Mouse (Mus musculus) embryonic stem cell, embryonic (primary cell): ENCODE measurements at regions not wholly inside any gene's neighbourhood (a gene's known extent, or its start where the extent isn't known, plus 50 kb on each side); places are given as distances from the start of the nearest gene placed in this dataset.

ENCODE experiments used
- CTCF ChIA-PET, 4 experiments: fragments of 300-600 bp in 2 of 4; fragments of 350-600 bp in 2 of 4; sonication (Branson Sonifier 250); formaldehyde crosslinking; loops; one replicate each; lab custom pipeline; 2022; ENCODE audit warnings: inconsistent platforms in 2 of 4; lab: Charles Lee
- POLR2A ChIA-PET, 4 experiments: fragments of 300-600 bp in 2 of 4; fragments of 350-600 bp in 2 of 4; sonication (Branson Sonifier 250); formaldehyde crosslinking; loops; one replicate each; lab custom pipeline; 2022; ENCODE audit warnings: antibody characterized with exemption in 4 of 4, inconsistent platforms in 1 of 4; lab: Charles Lee

DNA sequence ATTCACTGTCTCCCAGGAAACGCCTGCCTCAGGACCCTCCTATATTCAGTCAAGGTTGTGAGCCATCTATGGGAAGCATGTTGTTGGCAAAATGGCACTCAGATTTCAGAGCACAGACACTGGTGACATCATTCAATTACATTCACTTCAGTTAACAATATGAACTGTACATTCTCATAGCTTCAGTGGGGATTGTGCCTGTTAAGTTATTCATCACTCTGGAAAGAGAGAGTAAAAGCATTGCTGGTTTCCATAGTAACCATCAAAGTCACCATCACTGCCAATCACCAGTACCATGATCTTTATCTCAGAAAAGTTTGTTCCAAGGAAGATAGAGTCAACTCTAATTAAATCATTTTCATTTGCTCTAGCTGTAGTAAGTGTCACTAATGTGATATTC lies 350.2 kb upstream of the Rack1 start:
- CTCF ChIA-PET, result no interaction called here
- POLR2A ChIA-PET, result no interaction called here

DNA sequence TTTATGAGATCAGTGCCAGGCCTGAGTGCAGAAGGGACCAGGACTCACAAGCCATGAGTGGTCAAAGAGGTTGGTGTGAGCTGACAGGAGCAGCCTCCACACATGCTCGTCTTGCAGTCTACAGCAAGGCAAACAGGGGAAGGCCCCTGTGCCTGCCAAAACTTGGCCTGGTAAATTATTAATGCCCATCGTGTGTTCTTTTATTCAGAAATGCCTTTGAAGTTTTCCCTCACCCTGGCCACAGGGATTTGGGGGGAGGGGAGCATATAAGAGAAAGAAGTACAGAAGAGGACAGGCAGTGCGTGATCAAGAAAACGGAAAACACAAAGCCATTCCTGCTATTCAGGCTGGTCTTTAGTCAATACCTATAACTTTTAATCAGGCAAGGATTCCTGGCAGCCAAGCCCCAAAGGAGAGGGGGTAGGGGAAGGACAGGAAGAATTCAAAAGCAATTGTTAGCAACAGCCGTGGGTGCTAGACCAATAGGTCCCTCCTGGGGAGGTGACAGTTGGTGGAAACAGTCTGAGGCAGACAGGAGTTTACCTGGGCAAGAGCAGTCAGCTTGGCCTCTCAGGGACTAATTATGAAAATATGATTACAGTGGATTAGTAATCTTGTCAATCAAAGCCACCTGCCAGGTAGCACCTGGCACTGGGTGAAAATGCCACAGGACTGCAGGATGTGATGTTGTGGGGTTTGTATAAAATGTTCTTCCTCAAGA lies 357.4 kb upstream of the Rack1 start:
- ChIA-PET POLR2A (interaction anchor here in 1 of 4 experiments (0.5 kb wide), 1 partner anchor 59 kb away, joined by 3 read pairs; no protein-coding TSS in a partner anchor), CTCF (no interaction called here)

DNA sequence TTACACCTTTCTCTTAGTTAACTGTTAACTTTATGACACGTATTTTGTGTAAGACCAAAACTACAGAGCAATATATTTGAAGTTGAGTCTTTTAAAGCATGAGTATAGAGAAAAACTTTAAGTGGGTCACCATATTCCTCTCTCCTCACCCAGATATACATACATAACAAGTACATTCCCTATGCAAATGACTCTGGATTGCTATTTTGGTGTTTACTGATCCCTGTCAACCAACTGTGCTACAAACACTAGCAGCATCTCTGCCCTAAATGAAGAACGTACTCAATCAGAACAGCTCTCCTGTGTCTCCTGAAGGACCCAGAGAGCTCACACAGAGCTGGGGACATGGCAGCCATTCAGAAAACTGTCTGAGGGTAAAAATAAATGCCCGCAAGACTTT lies 363.4 kb upstream of the Rack1 start:
- ChIA-PET POLR2A (no interaction called here), CTCF (interaction anchor here in 1 of 4 experiments (0.7 kb wide), 1 partner anchor 228 kb away, joined by 5 read pairs; no protein-coding TSS in a partner anchor)

DNA sequence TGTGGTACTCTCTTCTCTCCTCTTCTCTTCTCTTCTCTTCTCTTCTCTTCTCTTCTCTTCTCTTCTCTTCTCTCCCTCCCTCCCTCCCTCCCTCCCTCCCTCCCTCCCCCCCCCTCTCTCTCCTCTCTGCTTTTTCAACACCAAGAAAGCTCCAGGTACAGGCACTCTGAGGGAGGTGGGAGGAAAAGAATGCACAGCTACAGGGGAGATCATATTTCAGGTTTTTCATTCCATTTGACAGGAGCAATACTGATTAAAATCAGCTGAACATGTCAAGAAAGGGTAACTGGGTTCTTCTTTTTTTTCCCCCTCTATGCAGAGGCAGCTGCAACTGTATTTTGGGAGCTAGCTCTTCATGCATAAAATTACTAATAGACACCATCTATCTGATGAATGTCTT lies 368.8 kb upstream of the Rack1 start:
- POLR2A ChIA-PET, result no interaction called here
- CTCF ChIA-PET, result no interaction called here

DNA sequence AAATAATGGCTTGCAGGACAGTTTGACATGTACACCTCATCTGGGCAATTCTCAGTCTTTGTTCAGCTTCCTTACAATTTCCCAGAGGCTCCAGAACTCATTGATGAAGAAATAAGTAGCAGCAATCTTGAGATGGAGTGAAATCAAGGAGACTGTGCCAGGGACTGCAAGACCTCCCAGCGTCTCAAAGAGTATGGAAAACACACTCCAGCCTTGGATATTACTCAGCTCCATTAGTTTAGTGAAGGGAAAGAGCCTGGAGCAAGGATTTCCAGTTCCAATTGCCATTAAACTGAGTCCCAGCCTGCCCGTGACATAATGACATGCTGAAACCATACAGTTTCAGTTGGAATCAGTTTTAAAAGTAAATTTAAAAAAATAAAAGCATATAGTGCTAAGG lies 372.7 kb upstream of the Rack1 start:
- ChIA-PET POLR2A (no interaction called here), CTCF (no interaction called here)

DNA sequence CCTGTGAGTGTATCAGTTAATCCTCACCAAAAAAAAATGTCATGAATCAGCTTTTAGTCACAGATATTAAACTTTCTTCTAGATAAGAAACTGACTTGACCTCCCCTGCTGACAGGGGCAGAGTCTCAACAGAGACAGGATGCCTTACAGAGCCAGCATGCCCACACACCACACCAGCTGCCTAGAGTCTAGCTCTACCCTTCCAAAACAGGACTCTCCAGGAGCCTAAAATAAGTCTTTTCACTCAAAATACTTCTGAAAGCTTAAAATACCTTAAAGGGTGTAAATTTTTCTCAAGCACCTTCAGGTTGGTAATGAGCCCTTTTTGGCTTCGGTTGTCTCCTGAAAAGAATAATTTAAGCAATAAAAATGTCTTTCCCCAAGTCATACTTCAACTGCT lies 373.7 kb upstream of the Rack1 start:
- CTCF ChIA-PET, result no interaction called here
- POLR2A ChIA-PET, result no interaction called here

- POLR2A ChIA-PET, result no interaction called here
- CTCF ChIA-PET, result no interaction called here
Measured at GRCm38 (mm10) chr11:48418066-48418756, 381.9 kb upstream of the Rack1 start.

DNA sequence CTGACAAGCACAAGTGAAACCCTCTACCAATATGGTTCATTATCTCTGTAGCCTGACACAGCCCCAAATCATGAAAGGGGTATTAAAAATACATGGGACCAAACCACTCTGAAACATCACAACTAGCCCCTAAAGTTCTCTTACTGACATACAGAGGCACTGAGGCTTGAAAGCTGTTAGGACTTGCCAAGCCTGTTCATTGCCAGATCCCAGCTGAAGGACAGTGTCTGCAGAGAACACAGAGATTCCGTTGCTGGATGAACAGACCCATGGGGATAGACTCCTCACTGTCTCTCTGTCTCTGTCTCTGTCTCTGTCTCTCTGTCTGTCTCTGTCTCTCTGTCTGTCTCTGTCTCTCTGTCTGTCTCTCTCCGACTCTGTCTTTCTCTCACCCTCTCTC lies 382.5 kb upstream of the Rack1 start:
- POLR2A ChIA-PET, result no interaction called here
- CTCF ChIA-PET, result interaction anchor here in 1 of 4 experiments (1.1 kb wide), 1 partner anchor 358 kb away, joined by 3 read pairs; no protein-coding TSS in a partner anchor

DNA sequence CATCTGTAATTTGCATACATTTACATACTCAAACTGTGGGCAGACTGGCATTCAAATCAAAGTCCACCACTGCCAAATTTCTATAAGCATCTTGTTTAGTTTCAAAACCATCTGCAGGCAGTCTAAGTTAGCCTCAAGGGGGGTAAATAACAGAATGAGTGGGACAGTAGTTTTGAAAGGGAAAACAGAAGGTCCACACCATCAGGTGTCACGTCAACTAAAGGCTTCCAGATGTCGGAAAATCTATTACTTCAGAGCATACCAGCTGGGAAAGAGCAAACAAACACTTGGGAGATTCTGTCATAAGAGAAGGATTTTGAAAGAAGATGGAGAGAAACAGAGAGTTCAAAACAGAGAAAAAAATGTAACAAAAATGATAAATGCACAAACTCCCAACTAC lies 402.1 kb upstream of the Rack1 start:
- ChIA-PET POLR2A (no interaction called here), CTCF (no interaction called here)

DNA sequence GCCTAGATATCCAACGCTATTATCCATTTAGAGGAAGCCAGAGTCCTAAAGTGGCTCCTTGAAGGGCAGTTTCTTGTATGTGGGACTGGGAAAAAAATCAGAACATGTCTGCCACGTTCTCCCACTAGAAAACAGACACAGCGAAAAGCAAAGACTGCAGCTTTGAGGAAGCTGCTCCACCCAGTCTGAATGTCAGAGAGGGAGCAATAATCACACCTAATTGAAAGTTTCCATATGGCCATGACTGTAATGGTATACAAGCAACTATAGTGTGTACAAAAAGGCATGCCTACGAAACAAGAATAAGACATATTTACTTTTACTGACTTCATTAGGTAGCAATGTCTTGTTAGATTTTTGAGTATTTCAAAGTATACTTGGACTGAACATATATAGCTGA lies 392.7 kb upstream of the Sgcd start:
- ChIA-PET POLR2A (no interaction called here), CTCF (no interaction called here)

DNA sequence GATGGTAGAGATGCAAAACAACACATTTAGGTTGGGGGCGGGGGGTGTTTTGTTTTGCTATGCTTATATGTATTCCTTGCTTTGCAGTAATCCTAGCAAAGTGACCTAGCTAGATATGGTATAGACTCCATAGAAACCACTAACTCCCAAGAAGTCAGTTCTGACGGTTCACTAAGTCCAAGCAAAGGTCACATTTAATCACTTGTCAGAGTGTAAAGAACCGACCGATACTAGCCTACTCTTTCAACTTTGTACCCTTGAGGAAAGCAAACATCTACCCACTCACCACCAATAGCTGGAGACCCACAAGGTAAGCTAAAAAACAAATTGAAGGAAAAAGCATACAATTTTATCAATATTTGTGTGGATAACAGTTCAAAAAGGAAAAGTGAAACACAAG lies 389.3 kb upstream of the Sgcd start:
- CTCF ChIA-PET, result interaction anchor here in 1 of 4 experiments (0.6 kb wide), 1 partner anchor 397 kb away, joined by 3 read pairs; no protein-coding TSS in a partner anchor
- POLR2A ChIA-PET, result interaction anchor here in 1 of 4 experiments (0.6 to 1.7 kb wide), 4 partner anchors 14 to 1527 kb away, joined by 3 to 4 read pairs (median 4); no protein-coding TSS in a partner anchor

DNA sequence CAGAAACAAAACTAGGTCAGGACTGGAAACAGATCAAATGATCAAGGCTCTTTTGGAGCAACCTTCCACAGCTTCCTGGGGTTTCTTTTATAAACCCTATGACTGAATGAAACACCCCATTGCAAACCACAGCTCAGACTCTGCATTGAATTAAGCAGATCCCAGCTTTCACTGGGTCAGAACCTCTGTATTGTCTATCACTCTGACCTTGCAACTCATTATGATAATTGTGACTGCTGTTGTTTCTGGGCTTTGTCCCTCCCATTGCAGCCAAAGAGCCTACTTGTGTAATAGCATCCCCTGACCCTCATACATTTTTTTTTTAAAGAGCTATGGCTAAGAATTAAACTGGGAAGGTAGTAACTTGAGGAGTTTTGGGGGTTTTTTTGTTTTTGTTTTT lies 388.5 kb upstream of the Sgcd start:
- POLR2A ChIA-PET, result interaction anchor here in 1 of 4 experiments (0.6 to 1.7 kb wide), 3 partner anchors 13 to 1528 kb away, joined by 3 to 4 read pairs (median 4); no protein-coding TSS in a partner anchor
- CTCF ChIA-PET, result interaction anchor here in 1 of 4 experiments (0.6 kb wide), 1 partner anchor 397 kb away, joined by 3 read pairs; no protein-coding TSS in a partner anchor

DNA sequence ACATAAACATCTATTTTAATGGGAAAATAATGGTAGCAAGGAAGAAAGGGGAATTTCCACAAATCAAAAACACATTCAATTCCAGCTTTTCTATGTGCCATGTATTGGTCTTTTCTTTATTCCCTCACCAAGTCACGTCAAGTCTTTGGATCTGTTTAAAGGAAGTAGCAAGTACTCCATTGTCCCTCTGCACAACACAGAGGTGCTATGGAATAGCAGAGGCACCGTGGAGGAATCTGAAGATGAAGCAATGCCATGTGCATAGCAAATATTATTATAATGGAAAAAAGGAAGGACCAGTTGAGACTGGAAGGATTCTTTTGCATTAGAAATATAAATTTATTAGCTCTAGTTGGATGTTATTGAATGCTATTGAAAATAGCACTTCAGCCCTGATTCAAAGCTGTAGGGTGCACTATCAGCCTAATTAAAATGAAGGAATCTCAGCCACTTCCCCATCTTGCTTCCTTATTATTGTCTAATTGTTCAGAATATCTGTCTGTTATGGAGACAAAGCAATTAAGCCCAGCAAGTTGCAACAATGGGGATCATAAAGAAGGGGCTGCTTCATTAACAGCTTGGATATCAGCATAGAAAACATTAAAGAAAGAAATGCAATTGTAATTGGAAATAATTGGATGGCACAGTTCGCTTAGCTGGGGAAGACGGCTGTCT lies 362.7 kb upstream of the Sgcd start:
- ChIA-PET POLR2A (no interaction called here), CTCF (no interaction called here)

- ChIA-PET CTCF (no interaction called here), POLR2A (no interaction called here)
Measured at GRCm38 (mm10) chr11:48314500-48314899, 325.7 kb upstream of the Sgcd start.

DNA sequence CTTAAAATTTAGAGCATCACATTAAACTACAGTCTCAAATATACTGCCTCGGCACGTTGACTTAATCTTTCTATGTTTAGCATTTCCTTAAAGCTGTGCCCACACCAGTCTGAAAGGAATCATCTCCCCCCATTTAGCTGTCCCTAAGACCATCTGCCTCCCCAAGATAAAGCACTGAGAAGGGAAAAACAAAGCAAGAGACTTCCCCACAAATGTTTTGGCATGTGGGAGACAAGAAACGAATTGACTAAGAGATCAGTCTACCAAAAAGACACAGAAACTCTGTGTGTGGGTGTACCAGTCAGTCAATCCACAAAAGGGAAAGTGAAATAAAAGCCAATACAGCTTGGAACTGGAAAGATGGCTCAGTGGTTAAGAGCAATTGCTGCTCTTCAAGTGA lies 306.6 kb upstream of the Sgcd start:
- CTCF ChIA-PET, result no interaction called here
- POLR2A ChIA-PET, result no interaction called here

DNA sequence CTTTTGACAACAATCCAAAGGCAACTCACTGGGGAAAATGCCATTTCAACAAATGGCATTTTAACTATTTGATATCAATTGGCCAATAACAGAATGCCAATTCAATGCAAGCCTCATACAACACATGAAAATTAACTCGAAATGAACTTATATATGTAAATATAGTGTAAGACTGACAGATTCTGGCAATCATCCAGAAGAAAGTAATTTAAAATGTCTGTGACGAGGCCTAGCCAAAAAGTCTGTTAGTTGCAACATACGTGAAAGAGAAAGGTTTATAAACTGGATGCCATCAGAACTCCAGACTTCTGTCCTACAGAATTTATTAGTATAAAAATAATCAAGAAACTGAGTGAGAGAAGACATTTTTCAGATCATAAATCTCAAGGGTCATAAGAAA lies 273.7 kb upstream of the Sgcd start:
- ChIA-PET CTCF (interaction anchor here in 2 of 4 experiments (0.7 to 1.5 kb wide), 2 partner anchors 140 to 512 kb away, joined by 3 to 5 read pairs; no protein-coding TSS in a partner anchor), POLR2A (no interaction called here)

DNA sequence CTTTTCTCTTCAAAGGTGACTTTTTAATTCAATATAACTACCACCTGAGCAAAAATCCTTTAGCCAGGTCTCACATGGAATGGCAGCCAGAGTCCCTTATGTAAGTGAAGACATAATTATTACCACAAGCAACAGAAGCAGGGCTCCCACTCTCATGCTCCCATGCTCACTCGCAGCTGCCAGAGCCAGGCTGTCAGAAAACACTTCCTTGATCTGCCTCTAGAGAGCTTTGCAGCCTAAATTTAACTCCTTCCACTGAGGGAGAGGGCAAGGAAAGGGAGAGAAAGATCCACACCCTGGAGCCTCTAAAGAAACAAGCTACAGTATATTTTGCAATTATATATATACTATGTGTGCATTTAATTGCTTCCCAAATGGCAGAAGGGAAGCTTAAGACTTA lies 272.3 kb upstream of the Sgcd start:
- POLR2A ChIA-PET, result no interaction called here
- CTCF ChIA-PET, result interaction anchor here in 1 of 4 experiments (1.2 kb wide), 1 partner anchor 514 kb away, joined by 4 read pairs; no protein-coding TSS in a partner anchor

GRCm38 (mm10) chr11:48250678-48251317 lies 262.0 kb upstream of the Sgcd start:
- ChIA-PET POLR2A (no interaction called here), CTCF (interaction anchor here in 1 of 4 experiments (0.6 kb wide), 1 partner anchor 67 kb away, joined by 4 read pairs; no protein-coding TSS in a partner anchor)

DNA sequence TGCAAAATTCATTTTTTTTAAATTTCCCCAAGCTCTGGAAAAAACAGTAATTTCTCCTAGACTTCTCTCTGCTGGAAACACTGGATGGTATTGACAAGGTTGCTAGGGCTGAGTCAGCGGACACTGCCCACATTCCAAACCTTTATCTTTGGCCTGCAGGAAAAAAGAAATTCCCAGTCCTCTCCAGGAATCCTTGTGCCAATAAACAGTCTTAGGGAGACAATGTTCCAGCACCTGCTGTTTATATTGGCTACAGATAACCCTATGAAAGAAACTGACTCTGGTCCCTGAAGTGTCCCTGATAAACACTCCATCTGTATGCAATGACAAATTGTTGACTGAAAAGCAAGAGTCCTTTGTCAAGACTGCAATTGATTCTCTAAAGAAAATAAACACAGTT lies 260.5 kb upstream of the Sgcd start:
- POLR2A ChIA-PET, result no interaction called here
- CTCF ChIA-PET, result no interaction called here
